Mouse (Mus musculus) layer of hippocampus, adult 9-10 months (tissue): ENCODE measurements around the gene Tomm34.
A peak's percentile ranks its signal among the peaks of the same experiment; 100 is the strongest.

ENCODE experiments used
- DNase-seq: peaks from one replicate; pipeline ENCODE4 v3.0.0; 2022; ENCODE audit warnings: low spot score

The Tomm34 gene

GRCm38 (mm10) chr2:164070765-164071436, at the start of gene Tomm34:
Gene Tomm34 (minus strand): TSS chr2:164071169.
- DNase-seq = peak; percentile 55

GRCm38 (mm10) chr2:164119503-164119902, 48.5 kb upstream of the Tomm34 start:
- DNase-seq = no peak

- DNase-seq = no peak
These were observed 44.6 kb upstream of the Tomm34 start for GRCm38 (mm10) chr2:164115531-164115930.

- no peak for DNase-seq
These were observed 43.1 kb upstream of the Tomm34 start for GRCm38 (mm10) chr2:164114051-164114450.

GRCm38 (mm10) chr2:164111546-164111945, 40.6 kb upstream of the Tomm34 start:
- no peak for DNase-seq

- no peak for DNase-seq
These were observed 37.5 kb upstream of the Tomm34 start for GRCm38 (mm10) chr2:164108501-164108900.

- no peak for DNase-seq
These were observed 36.3 kb upstream of the Tomm34 start for GRCm38 (mm10) chr2:164107125-164107874.

- no peak for DNase-seq
These were observed 35.5 kb upstream of the Tomm34 start for GRCm38 (mm10) chr2:164106287-164107035.

- peak; percentile 62 for DNase-seq
These were observed 32.5 kb upstream of the Tomm34 start for GRCm38 (mm10) chr2:164103501-164103900.

- no peak for DNase-seq
These were observed 31.4 kb upstream of the Tomm34 start for GRCm38 (mm10) chr2:164102366-164102765.

GRCm38 (mm10) chr2:164101936-164102335, 31.0 kb upstream of the Tomm34 start:
- DNase-seq = no peak

- no peak for DNase-seq
These were observed 27.8 kb upstream of the Tomm34 start for GRCm38 (mm10) chr2:164098603-164099250.

GRCm38 (mm10) chr2:164094152-164094551, 23.2 kb upstream of the Tomm34 start:
- DNase-seq = no peak

- DNase-seq = no peak
These were observed 18.5 kb upstream of the Tomm34 start for GRCm38 (mm10) chr2:164089508-164089907.

GRCm38 (mm10) chr2:164087416-164088017, 16.5 kb upstream of the Tomm34 start:
- DNase-seq = no peak

- DNase-seq = no peak
These were observed 13.4 kb upstream of the Tomm34 start for GRCm38 (mm10) chr2:164084342-164084700.

GRCm38 (mm10) chr2:164083609-164084341, 12.8 kb upstream of the Tomm34 start:
- DNase-seq = no peak

- no peak for DNase-seq
These were observed 11.2 kb upstream of the Tomm34 start for GRCm38 (mm10) chr2:164082175-164082574.

- DNase-seq = no peak
These were observed 10.6 kb upstream of the Tomm34 start for GRCm38 (mm10) chr2:164081577-164081976.

GRCm38 (mm10) chr2:164079488-164079887, 8.5 kb upstream of the Tomm34 start:
- DNase-seq = no peak

GRCm38 (mm10) chr2:164077875-164078274, 6.9 kb upstream of the Tomm34 start:
- no peak for DNase-seq
